Mouse (Mus musculus) MEL (cell line): Measurements from ENCODE around the gene Hoxc6.

Source experiments
- CHD2 ChIP-seq: IDR thresholded peaks from 2 replicates; pipeline ENCODE4 v1.6.1; 2011; ENCODE audit warnings: low read length, improper control_type of control experiment
- CTCF ChIP-seq, 3 experiments: IDR thresholded peaks in 2 of 3; conservative IDR thresholded peaks in 1 of 3; 2 replicates each; pipeline ENCODE4 v1.5.1; 2011 to 2012; ENCODE audit warnings: low read length in 3 of 3, low read depth in 2 of 3, mild to moderate bottlenecking in 2 of 3, improper control_type of control experiment in 1 of 3, inconsistent platforms in 1 of 3, mixed read lengths in 1 of 3, moderate library complexity in 1 of 3; ENCODE audit not compliant: control insufficient read depth in 1 of 3, insufficient read depth in 1 of 3, poor library complexity in 1 of 3, severe bottlenecking in 1 of 3
- EP300 ChIP-seq, 2 experiments: IDR thresholded peaks; 2 replicates each; pipeline ENCODE4 v1.6.1; 2011; ENCODE audit warnings: improper control_type of control experiment in 2 of 2, low read length in 2 of 2, low read depth in 1 of 2, mild to moderate bottlenecking in 1 of 2
- GATA1 ChIP-seq: IDR thresholded peaks from 2 replicates; pipeline ENCODE4 v1.6.1; 2011; ENCODE audit warnings: low read depth, low read length, improper control_type of control experiment
- MAFK ChIP-seq: IDR thresholded peaks from 2 replicates; pipeline ENCODE4 v1.6.1; 2011; ENCODE audit warnings: low read depth, mild to moderate bottlenecking, low read length, improper control_type of control experiment, borderline replicate concordance
- POLR2A ChIP-seq, 2 experiments: IDR thresholded peaks; 2 replicates each; pipeline ENCODE4 v1.6.1; 2011 to 2012; ENCODE audit warnings: low read length in 2 of 2, mild to moderate bottlenecking in 2 of 2, control low read depth in 1 of 2, improper control_type of control experiment in 1 of 2, low read depth in 1 of 2, moderate library complexity in 1 of 2; ENCODE audit not compliant: control insufficient read depth in 1 of 2, insufficient read depth in 1 of 2, poor library complexity in 1 of 2
- RCOR1 ChIP-seq: IDR thresholded peaks from 2 replicates; pipeline ENCODE4 v1.6.1; 2012; ENCODE audit warnings: low read depth, mild to moderate bottlenecking, inconsistent platforms, low read length, improper control_type of control experiment
- SIN3A ChIP-seq: IDR thresholded peaks from 2 replicates; pipeline ENCODE4 v1.6.1; 2012; ENCODE audit warnings: low read length, improper control_type of control experiment, inconsistent platforms
- TAL1 ChIP-seq: IDR thresholded peaks from 2 replicates; pipeline ENCODE4 v1.6.1; 2012; ENCODE audit warnings: mild to moderate bottlenecking, inconsistent platforms, low read length, moderate library complexity, mixed read lengths
- USF2 ChIP-seq, 2 experiments: IDR thresholded peaks; 2 replicates each; pipeline ENCODE4 v1.6.1; 2011 to 2012; ENCODE audit warnings: improper control_type of control experiment in 2 of 2, low read length in 2 of 2, borderline replicate concordance in 1 of 2, inconsistent platforms in 1 of 2, low read depth in 1 of 2, mild to moderate bottlenecking in 1 of 2; ENCODE audit not compliant: insufficient read depth in 1 of 2
- ZNF384 ChIP-seq: IDR thresholded peaks from 2 replicates; pipeline ENCODE4 v1.6.1; 2012; ENCODE audit warnings: low read depth, mild to moderate bottlenecking, inconsistent platforms, low read length, improper control_type of control experiment

DNA sequence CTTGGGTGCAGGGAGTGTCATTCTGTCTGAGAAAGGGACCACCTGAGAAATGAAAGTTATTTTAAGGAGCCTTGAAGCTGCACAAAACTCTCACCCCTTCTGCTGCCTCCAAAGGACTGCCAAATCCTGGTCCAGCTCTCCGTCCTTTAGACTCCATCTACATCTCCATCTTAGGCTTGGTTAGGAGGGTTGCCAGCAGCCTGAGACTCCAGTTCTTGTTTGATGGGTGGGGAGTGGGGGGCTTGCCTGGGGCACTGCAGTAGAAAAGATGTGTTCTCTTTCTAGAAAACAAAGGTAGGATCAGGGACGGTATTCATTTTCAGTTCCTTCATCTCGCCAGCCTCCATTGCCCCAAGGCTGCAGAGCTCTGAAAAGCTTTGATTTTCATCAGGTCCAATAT is 626 bp upstream of the Hoxc6 start:
- TF ChIP-seq ZNF384 = no peak
- no peak for TF ChIP-seq POLR2A (IDR thresholded peaks at IDR 0.05; ENCODE audit: control insufficient read depth in 1 of 2, insufficient read depth in 1 of 2, low read depth in 1 of 2, low read length in 2 of 2, poor library complexity in 1 of 2)
- TF ChIP-seq CTCF (IDR thresholded peaks at IDR 0.05 in 2 of 3, conservative IDR thresholded peaks at IDR 0.05 in 1 of 3; ENCODE audit: control insufficient read depth in 1 of 3, insufficient read depth in 1 of 3, low read depth in 2 of 3, low read length in 3 of 3, poor library complexity in 1 of 3, severe bottlenecking in 1 of 3) = no peak
- TF ChIP-seq GATA1 = no peak
- TF ChIP-seq CHD2 = no peak
- no peak for TF ChIP-seq MAFK
- TF ChIP-seq EP300 (IDR thresholded peaks at IDR 0.05; ENCODE audit: low read depth in 1 of 2, low read length in 2 of 2) = no peak
- no peak for TF ChIP-seq RCOR1
- TF ChIP-seq USF2 (IDR thresholded peaks at IDR 0.05; ENCODE audit: borderline replicate concordance in 1 of 2, insufficient read depth in 1 of 2, low read depth in 1 of 2, low read length in 2 of 2) = no peak
- no peak for TF ChIP-seq SIN3A
- no peak for TF ChIP-seq TAL1
